ENCODE assay signal across 9 mouse cellular contexts in genomic region chr10:79864351-79865188, GRCm38 (mm10). TPM values are rescaled to one million over a fixed set of nuclear protein-coding genes. Genes with fewer than 3 reads are reported as not detected.
A peak's percentile ranks its signal among the peaks of the same experiment; 100 is the strongest.
DNase-seq lines count a peak whose midpoint lies in the region; ATAC-seq lines count a peak whose summit lies in the region.
"Had no signal": no experiment of that assay in that cellular context is flagged by ENCODE, and none has a peak within 500 bp of the region (broad histone marks: within the 10 kb centered on the region; RNA-seq: fewer than 3 reads in every experiment).

No protein-coding gene starts in this region.

- peaks cover 32% of the 10 kb centered on the region for H3K4me1 ChIP-seq in kidney, embryonic 16.5 days (ENCODE audit: insufficient read depth, low read length)
- peaks cover 37% of the 10 kb centered on the region for H3K4me1 ChIP-seq in embryonic facial prominence, embryonic 15.5 days
- H3K4me1 ChIP-seq in neural tube, embryonic 13.5 days (replicated peaks): peaks cover 75% of the 10 kb centered on the region

- peak; percentile 21 for ATAC-seq in kidney, embryonic 16.5 days (ENCODE audit: low FRiP score, low TSS enrichment)
- 0 out of 2 replicates have a peak, but pooled peaks have one; percentile 1 for ATAC-seq in embryonic facial prominence, embryonic 15.5 days (ENCODE audit: insufficient number of reproducible peaks, low FRiP score, low TSS enrichment, low read depth)
- ATAC-seq in neural tube, embryonic 13.5 days (ENCODE audit: low read depth): 0 out of 2 replicates have a peak, but pooled peaks have one; percentile 24
- ATAC-seq in erythroblast, adult 5-6 weeks (replicated peaks; ENCODE audit: low FRiP score, poor library complexity, severe bottlenecking): no peak

- H3K27ac ChIP-seq in kidney, embryonic 16.5 days (ENCODE audit: low read length): 0 out of 2 replicates have a peak overlapping the region, but pooled peaks have one; percentile 29
- H3K27ac ChIP-seq in embryonic facial prominence, embryonic 15.5 days (replicated peaks): 0 out of 2 replicates have a peak overlapping the region, but pooled peaks have one; percentile 13
- H3K27ac ChIP-seq in neural tube, embryonic 13.5 days (replicated peaks): peak overlapping the region; percentile 24

- WGBS in kidney, embryonic 16.5 days: 43% methylated on average over 10 of the region's 10 CpGs
- 47% methylated on average over 10 of the region's 10 CpGs for WGBS in embryonic facial prominence, embryonic 15.5 days
- 51% methylated on average over 10 of the region's 10 CpGs for WGBS in neural tube, embryonic 13.5 days

- H3K9ac ChIP-seq in kidney, embryonic 16.5 days (replicated peaks; ENCODE audit: low read length): 0 out of 2 replicates have a peak overlapping the region, but pooled peaks have one; percentile 11
- H3K9ac ChIP-seq in embryonic facial prominence, embryonic 15.5 days: no peak overlapping the region
- H3K9ac ChIP-seq in neural tube, embryonic 13.5 days: 0 out of 2 replicates have a peak overlapping the region, but pooled peaks have one; percentile 23

- DNase-seq in kidney, adult 11 months: no peak
- peak; percentile 42 for DNase-seq in kidney, postnatal 10 days
- no peak for DNase-seq in testis, postnatal 14 days (ENCODE audit: low spot score)
- DNase-seq in frontal cortex, adult 2 months (ENCODE audit: extremely low spot score in 1 of 2, low spot score in 1 of 2): no peak

- no peaks in the 10 kb centered on the region for H3K9me3 ChIP-seq in kidney, embryonic 16.5 days (ENCODE audit: low read length)
- H3K9me3 ChIP-seq in embryonic facial prominence, embryonic 15.5 days (replicated peaks): no peaks in the 10 kb centered on the region
- no peaks in the 10 kb centered on the region for H3K9me3 ChIP-seq in neural tube, embryonic 13.5 days

- H3K4me2 ChIP-seq in kidney, embryonic 16.5 days (replicated peaks; ENCODE audit: low read depth, low read length): no peak overlapping the region
- no peak overlapping the region for H3K4me2 ChIP-seq in embryonic facial prominence, embryonic 15.5 days (replicated peaks)
- H3K4me2 ChIP-seq in neural tube, embryonic 13.5 days: no peak overlapping the region

- no peak overlapping the region for H3K4me3 ChIP-seq in kidney, embryonic 16.5 days (ENCODE audit: low read length)
- H3K4me3 ChIP-seq in embryonic facial prominence, embryonic 15.5 days (replicated peaks): no peak overlapping the region
- no peak overlapping the region for H3K4me3 ChIP-seq in neural tube, embryonic 13.5 days

- H3K27me3 ChIP-seq in kidney, embryonic 16.5 days (ENCODE audit: insufficient read depth, low read length): no peaks in the 10 kb centered on the region
- H3K27me3 ChIP-seq in embryonic facial prominence, embryonic 15.5 days: no peaks in the 10 kb centered on the region
- H3K27me3 ChIP-seq in neural tube, embryonic 13.5 days: no peaks in the 10 kb centered on the region

- peaks cover 59% of the 10 kb centered on the region for H3K36me3 ChIP-seq in kidney, embryonic 16.5 days (ENCODE audit: insufficient read depth, low read length)
- peaks cover 65% of the 10 kb centered on the region for H3K36me3 ChIP-seq in embryonic facial prominence, embryonic 15.5 days
- peaks cover 90% of the 10 kb centered on the region for H3K36me3 ChIP-seq in neural tube, embryonic 13.5 days

RNA-seq across cellular contexts. Expression of gene Prtn3, which starts 9.7 kb away (rescaled TPM):
- 7.9 and 8.2 TPM in 2 replicates for polyA plus RNA-seq in kidney, embryonic 16.5 days (2015; fragmentation: Nextera tagmentation; extraction: Ambion mirVana)
- polyA plus RNA-seq in embryonic facial prominence, embryonic 15.5 days (2015; fragmentation: Nextera tagmentation; extraction: Ambion mirVana): 4.3 and 5.6 TPM in 2 replicates
- polyA plus RNA-seq in neural tube, embryonic 13.5 days (2015; fragmentation: Nextera tagmentation; extraction: Ambion mirVana): 14.3 and 14.7 TPM in 2 replicates
- 5.8 and 6.7 TPM in 2 replicates for polyA plus RNA-seq in frontal cortex, adult 2 months (2012; rRNA removed)
- total RNA-seq in erythroblast, adult 5-6 weeks (2015; ENCODE audit: low replicate concordance): 420 and 449 TPM in 2 replicates
- 114 and 118 TPM in 2 replicates for total RNA-seq in erythroblast, adult 5-6 weeks (2017; ENCODE audit: low replicate concordance)

RNA-seq across cellular contexts. Expression of gene Plppr3, which starts 9.9 kb away (rescaled TPM):
- 72.7 and 78.6 TPM in 2 replicates for polyA plus RNA-seq in kidney, embryonic 16.5 days (2015; fragmentation: Nextera tagmentation; extraction: Ambion mirVana)
- 59.9 and 68.2 TPM in 2 replicates for polyA plus RNA-seq in embryonic facial prominence, embryonic 15.5 days (2015; fragmentation: Nextera tagmentation; extraction: Ambion mirVana)
- 343 and 361 TPM in 2 replicates for polyA plus RNA-seq in neural tube, embryonic 13.5 days (2015; fragmentation: Nextera tagmentation; extraction: Ambion mirVana)
- 124 and 134 TPM in 2 replicates for polyA plus RNA-seq in frontal cortex, adult 2 months (2012; rRNA removed)
- total RNA-seq in erythroblast, adult 5-6 weeks (2015; ENCODE audit: low replicate concordance): 2.1 and 3.1 TPM in 2 replicates
- total RNA-seq in erythroblast, adult 5-6 weeks (2017; ENCODE audit: low replicate concordance): 4.9 and 6.8 TPM in 2 replicates

RNA-seq across cellular contexts. Expression of gene Ptbp1, which starts 10.3 kb away (rescaled TPM):
- polyA plus RNA-seq in kidney, embryonic 16.5 days (2015; fragmentation: Nextera tagmentation; extraction: Ambion mirVana): 431 and 491 TPM in 2 replicates
- 299 and 325 TPM in 2 replicates for polyA plus RNA-seq in embryonic facial prominence, embryonic 15.5 days (2015; fragmentation: Nextera tagmentation; extraction: Ambion mirVana)
- polyA plus RNA-seq in neural tube, embryonic 13.5 days (2015; fragmentation: Nextera tagmentation; extraction: Ambion mirVana): 87.9 and 114 TPM in 2 replicates
- polyA plus RNA-seq in frontal cortex, adult 2 months (2012; rRNA removed): 59.5 and 71.5 TPM in 2 replicates
- total RNA-seq in erythroblast, adult 5-6 weeks (2015; ENCODE audit: low replicate concordance): 45.2 and 66.7 TPM in 2 replicates
- 38.2 and 53.2 TPM in 2 replicates for total RNA-seq in erythroblast, adult 5-6 weeks (2017; ENCODE audit: low replicate concordance)

RNA-seq across cellular contexts. Expression of gene Elane, which starts 21.5 kb away (rescaled TPM):
- 0.60 and 0.76 TPM in 2 replicates for polyA plus RNA-seq in kidney, embryonic 16.5 days (2015; fragmentation: Nextera tagmentation; extraction: Ambion mirVana)
- polyA plus RNA-seq in embryonic facial prominence, embryonic 15.5 days (2015; fragmentation: Nextera tagmentation; extraction: Ambion mirVana): 0.28 and 0.85 TPM in 2 replicates
- polyA plus RNA-seq in neural tube, embryonic 13.5 days (2015; fragmentation: Nextera tagmentation; extraction: Ambion mirVana): 0.67 TPM in 1 of 2 replicates, not detected in the other
- 0.27 TPM in 1 of 2 replicates, not detected in the other for polyA plus RNA-seq in frontal cortex, adult 2 months (2012; rRNA removed)
- 996 and 1,031 TPM in 2 replicates for total RNA-seq in erythroblast, adult 5-6 weeks (2015; ENCODE audit: low replicate concordance)
- 253 and 405 TPM in 2 replicates for total RNA-seq in erythroblast, adult 5-6 weeks (2017; ENCODE audit: low replicate concordance)

RNA-seq across cellular contexts. Expression of gene Cfd, which starts 26.1 kb away (rescaled TPM):
- not detected in 2 replicates for polyA plus RNA-seq in kidney, embryonic 16.5 days (2015; fragmentation: Nextera tagmentation; extraction: Ambion mirVana)
- not detected in 2 replicates for polyA plus RNA-seq in embryonic facial prominence, embryonic 15.5 days (2015; fragmentation: Nextera tagmentation; extraction: Ambion mirVana)
- not detected in 2 replicates for polyA plus RNA-seq in neural tube, embryonic 13.5 days (2015; fragmentation: Nextera tagmentation; extraction: Ambion mirVana)
- 1.1 and 3.5 TPM in 2 replicates for polyA plus RNA-seq in frontal cortex, adult 2 months (2012; rRNA removed)
- not detected in 2 replicates for total RNA-seq in erythroblast, adult 5-6 weeks (2015; ENCODE audit: low replicate concordance)
- total RNA-seq in erythroblast, adult 5-6 weeks (2017; ENCODE audit: low replicate concordance): not detected in 2 replicates
- polyA plus RNA-seq: liver, embryonic 16.5 days had no signal
